Comparison of ENCODE assay signal across 14 mouse cellular contexts in the genomic region with DNA sequence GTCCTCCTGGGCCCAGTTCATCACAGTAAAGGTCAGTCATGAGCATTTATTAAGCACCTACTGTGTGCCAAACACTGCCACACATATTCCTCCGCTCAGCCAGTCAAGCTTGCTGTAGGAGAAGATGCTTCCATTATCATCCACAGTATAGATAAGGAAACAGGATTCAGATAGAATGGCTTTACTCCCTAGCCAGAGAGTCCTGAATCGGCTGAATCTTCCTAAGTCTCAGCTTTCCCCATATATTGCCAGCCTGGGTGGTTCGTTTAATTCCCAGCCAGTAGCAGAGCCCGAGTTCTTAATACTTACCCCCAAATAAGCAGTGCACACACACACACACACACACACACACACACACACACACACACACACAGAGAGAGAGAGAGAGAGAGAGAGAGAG. TPM values are rescaled to one million over a fixed set of nuclear protein-coding genes. Genes with fewer than 3 reads are reported as not detected.
A peak's percentile ranks its signal among the peaks of the same experiment; 100 is the strongest.
DNase-seq lines count a peak whose midpoint lies in the region; ATAC-seq lines count a peak whose summit lies in the region.
"Had no signal": no experiment of that assay in that cellular context is flagged by ENCODE, and none has a peak within 500 bp of the region (broad histone marks: within the 10 kb centered on the region; RNA-seq: fewer than 3 reads in every experiment).

No protein-coding gene starts in this region.

- H3K4me2 ChIP-seq in embryonic facial prominence, embryonic 13.5 days: no peak overlapping the region
- H3K4me2 ChIP-seq in forebrain, embryonic 14.5 days (ENCODE audit: low read length): no peak overlapping the region
- no peak overlapping the region for H3K4me2 ChIP-seq in hindbrain, embryonic 16.5 days (ENCODE audit: low read length)
- no peak overlapping the region; the same call in 1 of the 2 replicates for H3K4me2 ChIP-seq in midbrain, embryonic 16.5 days (ENCODE audit: low read length)
- H3K4me2 ChIP-seq: intestine, embryonic 15.5 days; liver, embryonic 15.5 days had no signal

- no peak overlapping the region for H3K9ac ChIP-seq in embryonic facial prominence, embryonic 13.5 days
- H3K9ac ChIP-seq in forebrain, embryonic 14.5 days (ENCODE audit: low read length): peak overlapping the region; percentile 50; the same call in 1 of the 2 replicates
- H3K9ac ChIP-seq in hindbrain, embryonic 16.5 days (ENCODE audit: low read depth, low read length): peak overlapping the region; percentile 46; the same call in 1 of the 2 replicates
- peak overlapping the region; percentile 57; the same call in 1 of the 2 replicates for H3K9ac ChIP-seq in midbrain, embryonic 16.5 days (ENCODE audit: low read depth, low read length)
- H3K9ac ChIP-seq: intestine, embryonic 15.5 days; liver, embryonic 15.5 days had no signal

- no peak for ATAC-seq in embryonic facial prominence, embryonic 13.5 days (ENCODE audit: insufficient number of reproducible peaks, insufficient read depth, low FRiP score, low TSS enrichment, low read depth)
- ATAC-seq in forebrain, embryonic 14.5 days: no peak
- ATAC-seq in hindbrain, embryonic 16.5 days: no peak
- 0 out of 2 replicates have a peak, but pooled peaks have one; percentile 2 for ATAC-seq in midbrain, embryonic 16.5 days
- no peak for ATAC-seq in CD4-positive, CD25-positive, alpha-beta regulatory T cell, adult 4 months
- ATAC-seq in megakaryocyte, adult 5-6 weeks (ENCODE audit: poor library complexity, severe bottlenecking): no peak
- ATAC-seq: intestine, embryonic 15.5 days had no signal

- H3K4me3 ChIP-seq in embryonic facial prominence, embryonic 13.5 days: no peak overlapping the region
- no peak overlapping the region for H3K4me3 ChIP-seq in forebrain, embryonic 14.5 days (ENCODE audit: low read depth, low read length)
- H3K4me3 ChIP-seq in hindbrain, embryonic 16.5 days (ENCODE audit: low read length): no peak overlapping the region
- H3K4me3 ChIP-seq in midbrain, embryonic 16.5 days (ENCODE audit: low read depth, low read length): no peak overlapping the region
- H3K4me3 ChIP-seq: intestine, embryonic 15.5 days; liver, embryonic 15.5 days had no signal

- 51% methylated on average over 4 of the region's 4 CpGs for WGBS in embryonic facial prominence, embryonic 13.5 days
- WGBS in forebrain, embryonic 14.5 days: 32% methylated on average over 4 of the region's 4 CpGs
- WGBS in hindbrain, embryonic 16.5 days: 34% methylated on average over 4 of the region's 4 CpGs
- WGBS in midbrain, embryonic 16.5 days: 22% methylated on average over 4 of the region's 4 CpGs

- DNase-seq in forebrain, embryonic 14.5 days (ENCODE audit: low spot score): no peak
- no peak for DNase-seq in Muller cell, postnatal 12 days (ENCODE audit: inconsistent ontology term)
- DNase-seq: cerebellum, adult 11 months; gastrocnemius, postnatal 10 days; lung, postnatal 36 days; thymus, postnatal 25 days had no signal

- no peaks in the 10 kb centered on the region for H3K36me3 ChIP-seq in embryonic facial prominence, embryonic 13.5 days
- no peaks in the 10 kb centered on the region for H3K36me3 ChIP-seq in forebrain, embryonic 14.5 days (ENCODE audit: control insufficient read depth, insufficient read depth, low read length)
- no peaks in the 10 kb centered on the region for H3K36me3 ChIP-seq in hindbrain, embryonic 16.5 days (ENCODE audit: control insufficient read depth, insufficient read depth, low read length)
- no peaks in the 10 kb centered on the region for H3K36me3 ChIP-seq in midbrain, embryonic 16.5 days (ENCODE audit: control insufficient read depth, insufficient read depth, low read length)
- H3K36me3 ChIP-seq: intestine, embryonic 15.5 days; liver, embryonic 15.5 days had no signal

- peaks cover 80% of the 10 kb centered on the region for H3K4me1 ChIP-seq in embryonic facial prominence, embryonic 13.5 days
- H3K4me1 ChIP-seq in forebrain, embryonic 14.5 days (ENCODE audit: control insufficient read depth, insufficient read depth, low read length): peaks cover 61% of the 10 kb centered on the region
- H3K4me1 ChIP-seq in hindbrain, embryonic 16.5 days (ENCODE audit: control insufficient read depth, insufficient read depth, low read depth, low read length): peaks cover 54% of the 10 kb centered on the region
- peaks cover 62% of the 10 kb centered on the region for H3K4me1 ChIP-seq in midbrain, embryonic 16.5 days (ENCODE audit: control insufficient read depth, insufficient read depth, low read length)
- H3K4me1 ChIP-seq: liver, embryonic 15.5 days had no signal

- H3K27me3 ChIP-seq in embryonic facial prominence, embryonic 13.5 days: no peaks in the 10 kb centered on the region
- H3K27me3 ChIP-seq in forebrain, embryonic 14.5 days (replicated peaks; ENCODE audit: control insufficient read depth, insufficient read depth, low read length): no peaks in the 10 kb centered on the region
- H3K27me3 ChIP-seq in hindbrain, embryonic 16.5 days (replicated peaks; ENCODE audit: control insufficient read depth, insufficient read depth, low read length): no peaks in the 10 kb centered on the region
- H3K27me3 ChIP-seq in midbrain, embryonic 16.5 days (ENCODE audit: control insufficient read depth, insufficient read depth, low read depth, low read length): no peaks in the 10 kb centered on the region
- H3K27me3 ChIP-seq: intestine, embryonic 15.5 days; liver, embryonic 15.5 days had no signal

- H3K27ac ChIP-seq in embryonic facial prominence, embryonic 13.5 days: peak overlapping the region; percentile 55; the same call in 1 of the 2 replicates
- H3K27ac ChIP-seq in forebrain, embryonic 14.5 days (ENCODE audit: low read depth, low read length): peak overlapping the region; percentile 89
- H3K27ac ChIP-seq in hindbrain, embryonic 16.5 days (ENCODE audit: low read depth, low read length): peak overlapping the region; percentile 81
- peak overlapping the region; percentile 92 for H3K27ac ChIP-seq in midbrain, embryonic 16.5 days (ENCODE audit: low read length)
- H3K27ac ChIP-seq: kidney, postnatal 0 days; liver, embryonic 15.5 days had no signal

- H3K9me3 ChIP-seq in embryonic facial prominence, embryonic 13.5 days: no peaks in the 10 kb centered on the region
- no peaks in the 10 kb centered on the region for H3K9me3 ChIP-seq in forebrain, embryonic 14.5 days (replicated peaks; ENCODE audit: control insufficient read depth, low read length)
- no peaks in the 10 kb centered on the region for H3K9me3 ChIP-seq in hindbrain, embryonic 16.5 days (ENCODE audit: control insufficient read depth, low read length)
- no peaks in the 10 kb centered on the region for H3K9me3 ChIP-seq in midbrain, embryonic 16.5 days (replicated peaks; ENCODE audit: control insufficient read depth, low read length, poor library complexity, severe bottlenecking)
- H3K9me3 ChIP-seq: intestine, embryonic 15.5 days; liver, embryonic 15.5 days had no signal

RNA-seq across cellular contexts. Expression of a gene that starts 47.6 kb away (rescaled TPM):
- polyA plus RNA-seq in embryonic facial prominence, embryonic 13.5 days (2015; fragmentation: Nextera tagmentation; extraction: Ambion mirVana): 17.7 and 20.8 TPM in 2 replicates
- polyA plus RNA-seq in forebrain, embryonic 14.5 days (2014; fragmentation: Nextera tagmentation; extraction: Ambion mirVana): 15.6 and 17.3 TPM in 2 replicates
- polyA plus RNA-seq in hindbrain, embryonic 16.5 days (2015; fragmentation: Nextera tagmentation; extraction: Ambion mirVana): 15.7 and 24.2 TPM in 2 replicates
- polyA plus RNA-seq in midbrain, embryonic 16.5 days (2015; fragmentation: Nextera tagmentation; extraction: Ambion mirVana): 20.1 and 21.2 TPM in 2 replicates
- polyA plus RNA-seq in CD4-positive, CD25-positive, alpha-beta regulatory T cell, adult 4 months (2017; shearing (Covaris generic)): under 1 TPM in 1 of 2 experiments, not detected in 1; 0.08 TPM
- total RNA-seq in megakaryocyte, adult 5-6 weeks (2015): 0.20 TPM in 1 of 2 replicates, not detected in the other
- 0.12 TPM in 1 of 2 replicates, not detected in the other for total RNA-seq in megakaryocyte, adult 5-6 weeks (2017)

Comparison
In these comparisons a context has a peak if more than half of its experiments do, and no peak if none do; other contexts are left out.
1. RNA of a gene that starts 47.6 kb away (polyA plus RNA-seq): 20.1 to 21.2 TPM in midbrain, embryonic 16.5 days, 17.7 to 20.8 TPM in embryonic facial prominence, embryonic 13.5 days, 15.7 to 24.2 TPM in hindbrain, embryonic 16.5 days and 15.6 to 17.3 TPM in forebrain, embryonic 14.5 days; 0.08 TPM in CD4-positive, CD25-positive, alpha-beta regulatory T cell, adult 4 months; every median in the first group is over 10 times any median in the second.
2. Peak in every context shown above with its lines, with median percentiles within 50 percentile points of each other: H3K27ac ChIP-seq.